Mouse (Mus musculus): ENCODE results near the gene Cds1.

DNA sequence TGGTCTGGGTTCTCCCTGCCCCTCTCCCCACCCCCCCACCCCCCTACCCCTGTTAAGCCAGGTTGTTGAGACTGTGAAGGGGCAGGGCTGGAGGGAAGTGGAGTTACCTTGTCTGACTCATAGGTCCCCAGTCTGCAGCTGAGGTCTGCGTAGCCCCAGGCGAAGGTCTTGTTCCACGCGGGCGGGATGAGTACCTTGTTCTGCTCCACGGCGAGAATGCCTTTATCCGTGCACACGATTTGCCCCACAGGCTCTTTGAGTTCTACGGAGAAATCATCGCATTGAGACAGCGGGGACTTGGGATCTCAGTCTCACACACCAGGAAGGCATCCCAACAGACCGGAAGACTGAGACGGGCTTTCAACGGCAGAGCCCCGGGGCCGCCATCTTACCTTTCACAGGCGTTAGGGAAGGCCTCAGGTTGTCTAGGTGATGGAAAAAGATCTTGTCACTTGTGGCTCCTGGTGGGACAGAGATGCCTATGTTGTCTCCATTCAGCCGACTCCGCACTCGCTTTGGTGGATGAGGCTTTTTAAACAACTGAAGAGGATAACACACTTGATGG lies 87.3 kb downstream of the Cds1 start:
- no peak for TF ChIP-seq GATA1 (IDR thresholded peaks at IDR 0.05; ENCODE audit: borderline replicate concordance, low read length)
- no peak for TF ChIP-seq FLI1 (IDR thresholded peaks at IDR 0.05; ENCODE audit: low read length)
